Mouse (Mus musculus) limb, embryonic 15.5 days (tissue): ENCODE results near the gene Surf1. TPM values are rescaled to one million over a fixed set of nuclear protein-coding genes. Genes with fewer than 3 reads are reported as not detected.

Experiments
- ATAC-seq: fragments of 200-750 bp; cut with Nextera tagmentation; 2 replicates; pipeline ENCODE4 v1.8.0; 2017; ENCODE audit warnings: low read depth, moderate TSS enrichment; ENCODE audit not compliant: insufficient number of reproducible peaks, low FRiP score, low TSS enrichment
- H3K27ac ChIP-seq: fragments of 300-500 bp; sonication (generic); 2 replicates; pipeline ENCODE4 v1.5.1; 2015; ENCODE audit warnings: moderate library complexity, mild to moderate bottlenecking, inconsistent platforms
- H3K27me3 ChIP-seq: fragments of 300-500 bp; sonication (generic); 2 replicates; pipeline ENCODE4 v1.6.1; 2015; ENCODE audit warnings: inconsistent platforms
- H3K36me3 ChIP-seq: fragments of 300-500 bp; sonication (generic); 2 replicates; pipeline ENCODE4 v1.6.1; 2015; ENCODE audit warnings: inconsistent platforms
- H3K4me1 ChIP-seq: fragments of 300-500 bp; sonication (generic); 2 replicates; pipeline ENCODE4 v1.6.1; 2015; ENCODE audit warnings: inconsistent platforms
- H3K4me2 ChIP-seq: fragments of 300-500 bp; sonication (generic); 2 replicates; pipeline ENCODE4 v1.6.1; 2015; ENCODE audit warnings: mild to moderate bottlenecking, inconsistent platforms
- H3K4me3 ChIP-seq: fragments of 300-500 bp; sonication (generic); 2 replicates; pipeline ENCODE4 v1.5.1; 2015; ENCODE audit warnings: mild to moderate bottlenecking, inconsistent platforms
- H3K9ac ChIP-seq: fragments of 300-500 bp; sonication (generic); 2 replicates; pipeline ENCODE4 v1.6.1; 2015; ENCODE audit warnings: inconsistent platforms
- H3K9me3 ChIP-seq: fragments of 300-500 bp; sonication (generic); 2 replicates; pipeline ENCODE4 v1.6.1; 2016; ENCODE audit warnings: inconsistent platforms
- WGBS: fragments of 180-500 bp; shearing (Covaris S2); methylation state at CpG from one replicate; pipeline ENCODE4 v1.1.7; 2015; 5-methylcytosine and 5-hydroxymethylcytosine counted together
- polyA plus RNA-seq: library from polyadenylated mRNA; unstranded; fragments of >200 nt; fragmentation: Nextera tagmentation; extraction: Ambion mirVana; gene quantifications from 2 replicates; pipeline ENCODE4 v1.2.1, GENCODE M21; 2015

Surf1 gene
- polyA plus RNA-seq, 1 experiment from 2014 or later, result 58.0 TPM

- H3K27ac ChIP-seq, result no peak overlapping the region
- H3K27me3 ChIP-seq, result no peaks in the 10 kb centered on the region
- H3K9ac ChIP-seq, result no peak overlapping the region
- 85% methylated on average over 2 of the region's 2 CpGs for WGBS
- H3K4me3 ChIP-seq, result no peak overlapping the region
- H3K9me3 ChIP-seq, result no peaks in the 10 kb centered on the region
- no peaks in the 10 kb centered on the region for H3K4me1 ChIP-seq
- ATAC-seq, result no peak
- H3K36me3 ChIP-seq, result peaks cover 61% of the 10 kb centered on the region
- H3K4me2 ChIP-seq, result no peak overlapping the region
Observed at GRCm38 (mm10) chr2:26950411-26950810, 34.1 kb upstream of the Surf1 start.

GRCm38 (mm10) chr2:26943253-26943652 lies 26.9 kb upstream of the Surf1 start:
- no peak overlapping the region for H3K4me3 ChIP-seq
- H3K36me3 ChIP-seq, result 0 out of 2 replicates have a peak, but pooled peaks cover 5% of the 10 kb centered on the region
- H3K9ac ChIP-seq, result no peak overlapping the region
- no peaks in the 10 kb centered on the region for H3K9me3 ChIP-seq
- no peak for ATAC-seq
- H3K4me2 ChIP-seq, result no peak overlapping the region
- H3K27me3 ChIP-seq, result no peaks in the 10 kb centered on the region; the same call in 1 of the 2 replicates
- H3K27ac ChIP-seq, result no peak overlapping the region
- WGBS, result 88% methylated on average over 3 of the region's 3 CpGs
- H3K4me1 ChIP-seq, result no peaks in the 10 kb centered on the region

- H3K4me1 ChIP-seq, result no peaks in the 10 kb centered on the region
- H3K4me3 ChIP-seq, result no peak overlapping the region
- no peak overlapping the region for H3K9ac ChIP-seq
- no peak overlapping the region for H3K4me2 ChIP-seq
- ATAC-seq, result no peak
- 38% methylated on average over 5 of the region's 5 CpGs for WGBS
- no peaks in the 10 kb centered on the region; the same call in 1 of the 2 replicates for H3K27me3 ChIP-seq
- no peak overlapping the region for H3K27ac ChIP-seq
- H3K9me3 ChIP-seq, result no peaks in the 10 kb centered on the region
- H3K36me3 ChIP-seq, result no peaks in the 10 kb centered on the region
Observed at GRCm38 (mm10) chr2:26941539-26941938, 25.2 kb upstream of the Surf1 start.

- Histone ChIP-seq H3K9me3 (no peaks in the 10 kb centered on the region), H3K4me2 (no peak overlapping the region), H3K4me3 (no peak overlapping the region), H3K36me3 (0 out of 2 replicates have a peak, but pooled peaks cover 3% of the 10 kb centered on the region), H3K4me1 (peaks cover 12% of the 10 kb centered on the region), H3K27ac (no peak overlapping the region), H3K9ac (no peak overlapping the region), H3K27me3 (no peaks in the 10 kb centered on the region)
- no peak for ATAC-seq
- WGBS, result 72% methylated on average over 1 of the region's 1 CpGs
Observed at GRCm38 (mm10) chr2:26936425-26936824, 20.1 kb upstream of the Surf1 start.

GRCm38 (mm10) chr2:26935286-26935685 lies 19.0 kb upstream of the Surf1 start:
- ATAC-seq, result no peak
- H3K4me3 ChIP-seq, result no peak overlapping the region
- no peaks in the 10 kb centered on the region for H3K9me3 ChIP-seq
- peaks cover 23% of the 10 kb centered on the region for H3K4me1 ChIP-seq
- H3K27ac ChIP-seq, result no peak overlapping the region
- H3K36me3 ChIP-seq, result peaks cover 14% of the 10 kb centered on the region
- H3K27me3 ChIP-seq, result no peaks in the 10 kb centered on the region
- no peak overlapping the region for H3K9ac ChIP-seq
- WGBS, result 84% methylated on average over 2 of the region's 2 CpGs
- no peak overlapping the region for H3K4me2 ChIP-seq

GRCm38 (mm10) chr2:26933304-26934055 lies 17.1 kb upstream of the Surf1 start, which contains the start of the genes Surf4 and Stkld1:
Surf4 (minus strand) TSS chr2:26933928.
Stkld1 (plus strand) TSS chr2:26934047.
- peak; percentile 94 for ATAC-seq
- Histone ChIP-seq H3K27ac (peak within 1 kb of the TSS; percentile 94), H3K9ac (peak within 1 kb of the TSS; percentile 100), H3K4me3 (peak within 1 kb of the TSS; percentile 94), H3K4me2 (peak within 1 kb of the TSS; percentile 50), H3K9me3 (no peaks in the 10 kb centered on the region), H3K36me3 (peaks cover 31% of the 10 kb centered on the region), H3K4me1 (peaks cover 31% of the 10 kb centered on the region), H3K27me3 (no peaks in the 10 kb centered on the region)
- under 1% methylated on average over 60 of the region's 70 CpGs for WGBS

GRCm38 (mm10) chr2:26932473-26933303 lies 16.4 kb upstream of the Surf1 start:
- Histone ChIP-seq H3K4me3 (peak overlapping the region; percentile 94), H3K9me3 (no peaks in the 10 kb centered on the region), H3K36me3 (peaks cover 37% of the 10 kb centered on the region), H3K9ac (peak overlapping the region; percentile 100), H3K27me3 (no peaks in the 10 kb centered on the region), H3K4me1 (peaks cover 36% of the 10 kb centered on the region), H3K4me2 (peak overlapping the region; percentile 50), H3K27ac (peak overlapping the region; percentile 94)
- peak; percentile 7; the same call in 1 of the 2 replicates for ATAC-seq
- under 1% methylated on average over 46 of the region's 49 CpGs for WGBS

GRCm38 (mm10) chr2:26930390-26930789 lies 14.1 kb upstream of the Surf1 start:
- Histone ChIP-seq H3K27me3 (no peaks in the 10 kb centered on the region), H3K4me2 (no peak overlapping the region), H3K9me3 (no peaks in the 10 kb centered on the region), H3K9ac (no peak overlapping the region), H3K36me3 (peaks cover 59% of the 10 kb centered on the region), H3K4me3 (no peak overlapping the region), H3K27ac (no peak overlapping the region), H3K4me1 (peaks cover 36% of the 10 kb centered on the region)
- 46% methylated on average over 1 of the region's 1 CpGs for WGBS
- no peak for ATAC-seq

- no peak overlapping the region for H3K4me2 ChIP-seq
- peaks cover 84% of the 10 kb centered on the region for H3K36me3 ChIP-seq
- no peak overlapping the region for H3K4me3 ChIP-seq
- H3K4me1 ChIP-seq, result peaks cover 32% of the 10 kb centered on the region
- no peak for ATAC-seq
- no peak overlapping the region for H3K9ac ChIP-seq
- 81% methylated on average over 6 of the region's 6 CpGs for WGBS
- H3K27ac ChIP-seq, result no peak overlapping the region
- no peaks in the 10 kb centered on the region for H3K27me3 ChIP-seq
- no peaks in the 10 kb centered on the region for H3K9me3 ChIP-seq
Observed at GRCm38 (mm10) chr2:26927745-26928476, 11.6 kb upstream of the Surf1 start.

- H3K27me3 ChIP-seq, result no peaks in the 10 kb centered on the region
- no peak for ATAC-seq
- no peaks in the 10 kb centered on the region for H3K9me3 ChIP-seq
- H3K36me3 ChIP-seq, result peaks cover 88% of the 10 kb centered on the region
- 70% methylated on average over 9 of the region's 9 CpGs for WGBS
- H3K9ac ChIP-seq, result no peak overlapping the region
- no peak overlapping the region for H3K4me2 ChIP-seq
- peaks cover 16% of the 10 kb centered on the region for H3K4me1 ChIP-seq
- no peak overlapping the region for H3K27ac ChIP-seq
- H3K4me3 ChIP-seq, result no peak overlapping the region
Observed at GRCm38 (mm10) chr2:26921784-26922183, 5.5 kb upstream of the Surf1 start.

- Histone ChIP-seq H3K4me1 (peaks cover 25% of the 10 kb centered on the region), H3K27me3 (no peaks in the 10 kb centered on the region), H3K9ac (no peak overlapping the region), H3K4me2 (no peak overlapping the region), H3K4me3 (no peak overlapping the region), H3K27ac (no peak overlapping the region), H3K9me3 (no peaks in the 10 kb centered on the region), H3K36me3 (peaks cover 74% of the 10 kb centered on the region)
- WGBS, result 82% methylated on average over 6 of the region's 6 CpGs
- no peak for ATAC-seq
Observed at GRCm38 (mm10) chr2:26920190-26920855, 4.0 kb upstream of the Surf1 start.
